Mouse (Mus musculus) adrenal gland, postnatal 14 days (tissue): ENCODE data around the gene N4bp2. TPM values are rescaled to one million over a fixed set of nuclear protein-coding genes. Genes with fewer than 3 reads are reported as not detected.
"Not testable (repeated sequence)": the region's sequence is repeated elsewhere in the genome, so short reads cannot be mapped to it uniquely, and the experiment has no call there.

Experiments
- DNase-seq: peaks from one replicate; pipeline ENCODE4 v3.0.0; 2021; ENCODE audit warnings: mixed read lengths
- long read RNA-seq, 2 experiments: library from polyadenylated mRNA; stranded (forward); transcript quantifications; one replicate each; pipeline ENCODE4 v2.0.0; 2021
- total RNA-seq: library from RNA; stranded (reverse); gene quantifications from 2 replicates; pipeline ENCODE4 v1.2.3, GENCODE M21; 2021

N4bp2 gene
- 26.2 and 27.2 TPM in 2 replicates for total RNA-seq
- long read RNA-seq, experiment 1, partial matches to known transcripts, result 1 of 2 reads
- long read RNA-seq, experiment 1, other reads (novel, unspliced or antisense), result 1 of 2 reads
- long read RNA-seq, experiment 2, result 0 reads

DNA sequence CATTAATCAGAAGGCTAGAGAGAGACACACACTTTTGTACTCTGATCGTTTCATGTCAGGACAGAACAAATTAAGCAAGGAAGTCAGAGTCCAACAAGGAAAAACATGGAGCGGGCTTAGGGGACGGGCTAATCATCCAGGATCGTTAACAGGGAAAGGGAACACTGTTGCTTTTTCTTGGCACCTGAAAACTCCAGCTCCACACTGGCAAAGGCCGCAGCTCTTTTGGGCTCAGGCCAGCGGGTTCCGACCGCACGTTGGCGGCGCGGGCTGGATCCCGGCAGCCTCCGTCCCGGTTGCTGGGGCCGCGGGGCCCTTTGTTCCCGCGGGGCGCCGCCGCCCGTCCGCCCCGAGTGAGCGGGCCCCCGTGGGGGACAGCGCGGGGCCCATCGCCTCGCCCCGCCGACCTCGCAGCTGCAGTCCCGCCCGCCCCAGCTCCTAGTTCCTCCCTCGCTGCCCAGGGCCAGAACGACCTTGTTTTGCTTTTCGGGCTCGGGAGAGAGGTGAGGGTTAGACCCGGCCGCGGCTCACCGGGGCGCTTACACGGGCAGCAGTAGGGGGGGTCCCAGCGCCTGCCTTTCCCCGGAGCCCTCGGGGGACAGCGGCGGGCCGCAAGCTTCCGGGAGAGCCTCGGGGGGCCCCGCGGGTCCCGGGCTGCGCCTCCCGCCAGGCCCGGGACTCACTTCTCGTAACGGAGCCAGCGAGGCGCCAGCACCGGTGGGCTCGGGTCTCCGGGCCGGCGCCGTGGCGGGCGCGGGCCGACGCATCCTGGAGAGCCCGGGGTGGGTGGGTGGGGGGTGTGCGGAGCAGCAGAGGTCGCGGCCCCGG, at the start of gene N4bp2:
TSS of gene N4bp2 (plus strand) at position 434 of the 828 bp plus-strand sequence.
- DNase-seq, result peak; percentile 88

DNA sequence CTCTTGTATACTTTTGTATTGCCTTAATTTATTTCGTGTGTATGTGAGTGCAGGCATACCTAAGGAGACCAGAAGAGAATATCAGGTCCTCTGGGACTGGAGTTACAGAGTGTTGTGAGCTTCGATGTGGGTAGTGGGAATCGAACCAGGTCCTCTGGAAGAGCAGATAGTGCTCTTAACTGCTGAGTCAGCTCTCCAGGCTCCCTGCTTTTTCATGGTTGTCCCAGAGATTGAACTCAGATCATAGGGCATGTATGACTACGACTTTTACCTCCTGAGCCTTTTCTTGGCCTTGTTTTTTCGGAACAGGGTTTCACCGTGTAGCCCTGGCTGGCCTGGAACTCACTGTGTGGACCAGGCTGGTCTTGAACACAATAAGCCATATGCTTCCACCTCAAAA, 48.2 kb upstream of the N4bp2 start:
- no peak for DNase-seq

DNA sequence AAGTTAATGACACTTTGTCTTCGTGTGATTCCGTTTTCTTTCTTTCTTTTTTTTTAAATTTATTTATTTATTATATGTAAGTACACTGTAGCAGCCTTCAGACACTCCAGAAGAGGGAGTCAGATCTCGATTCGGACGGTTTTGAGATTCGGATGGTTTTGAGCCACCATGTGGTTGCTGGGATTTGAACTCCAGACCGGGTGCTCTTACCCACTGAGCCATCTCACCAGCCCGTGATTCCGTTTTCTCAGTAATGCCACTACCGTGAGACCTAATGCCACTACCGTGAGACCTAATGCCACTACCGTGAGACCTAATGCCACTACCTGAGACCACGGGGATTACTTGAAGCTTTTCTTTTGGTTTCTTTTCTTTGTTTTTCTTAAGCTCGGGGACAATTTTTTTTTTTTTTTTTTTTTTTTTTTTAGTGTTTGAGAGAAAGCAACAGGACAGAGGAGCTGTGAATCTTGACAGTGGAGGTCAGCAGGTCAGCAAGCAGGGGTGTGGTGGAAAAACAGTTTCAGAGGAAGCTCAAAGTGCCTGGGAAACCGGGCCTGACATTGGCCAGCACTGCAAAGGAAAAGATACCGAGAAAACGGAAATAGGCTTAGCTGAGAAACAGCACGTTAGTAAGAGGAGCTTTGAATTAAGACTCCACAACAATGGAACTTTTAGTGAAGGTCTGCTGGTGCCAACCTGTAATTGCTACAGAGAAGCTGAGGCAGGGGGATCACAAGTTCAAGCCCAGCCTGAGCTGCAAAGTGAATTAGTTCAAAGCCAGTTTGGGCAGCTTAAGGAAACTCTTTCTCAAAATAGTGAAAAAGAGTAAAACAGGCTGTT, 46.0 kb upstream of the N4bp2 start:
- DNase-seq, result no peak

DNA sequence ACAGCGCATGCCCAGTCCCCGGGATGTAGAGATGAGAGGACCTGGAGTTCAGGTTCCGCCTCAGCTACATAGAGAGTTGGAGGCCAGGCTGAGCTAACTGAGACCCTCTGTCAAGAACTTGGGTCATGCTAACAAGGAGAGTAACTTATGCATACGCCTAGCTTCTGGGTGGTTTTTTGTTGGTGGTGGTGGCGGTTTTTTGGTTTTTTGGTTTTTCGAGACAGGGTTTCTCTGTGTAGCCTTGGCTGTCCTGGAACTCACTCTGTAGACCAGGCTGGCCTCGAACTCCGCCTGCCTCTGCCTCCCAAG, 45.5 kb upstream of the N4bp2 start:
- not testable (repeated sequence) for DNase-seq

DNA sequence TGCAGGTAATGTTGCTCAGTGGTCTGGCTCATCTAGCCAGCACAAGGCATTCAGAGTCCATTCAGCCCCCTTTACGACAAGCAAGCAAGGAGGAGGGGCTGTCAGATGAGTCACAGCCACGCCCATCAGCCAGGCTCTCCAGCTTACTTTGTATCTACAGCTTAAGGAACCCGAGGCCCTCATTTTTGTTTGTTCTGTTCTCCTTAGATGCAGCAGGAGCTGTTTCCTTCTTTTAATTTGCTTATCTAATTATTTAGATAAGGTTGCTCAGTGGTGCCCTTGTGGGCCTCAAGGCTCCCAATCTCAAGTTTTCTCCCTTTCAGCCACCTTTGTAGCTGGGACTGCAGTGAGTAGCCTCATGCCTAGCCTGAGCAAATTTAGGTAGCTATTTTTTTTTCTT, 45.0 kb upstream of the N4bp2 start:
- no peak for DNase-seq

DNA sequence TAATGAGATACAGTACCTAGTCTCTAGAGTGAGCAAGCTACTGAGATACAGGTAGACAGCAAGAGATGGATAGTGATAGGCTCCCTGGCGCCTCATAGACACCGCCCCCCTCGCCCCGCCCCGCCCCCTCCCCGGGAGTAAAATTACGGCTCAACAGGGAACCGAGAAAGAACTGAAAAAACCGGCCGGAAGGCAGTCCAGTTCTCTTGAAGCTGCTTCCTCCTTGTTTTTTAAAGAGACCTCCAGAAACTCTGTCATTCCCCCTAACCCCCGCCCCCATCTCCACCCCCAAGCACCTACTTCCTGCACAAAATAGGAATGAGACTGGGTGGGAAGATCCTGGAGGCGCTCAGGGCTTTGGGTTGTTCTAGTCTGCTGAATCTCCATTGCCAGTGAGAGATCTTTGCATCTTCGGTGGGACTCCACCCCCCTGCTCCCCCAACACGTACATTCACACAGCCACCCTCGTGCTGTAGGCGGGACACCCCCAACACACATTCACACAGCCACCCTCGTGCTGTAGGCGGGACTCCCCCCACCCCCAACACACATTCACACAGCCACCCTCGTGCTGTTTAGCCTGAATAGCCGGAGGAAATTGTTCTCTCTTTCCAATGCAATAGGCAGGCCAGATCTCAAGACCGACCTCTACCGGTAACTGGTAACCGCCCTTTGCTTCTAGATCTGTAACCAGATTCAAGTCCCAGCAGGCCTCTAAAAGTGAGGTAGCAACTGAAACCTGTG, 38.8 kb upstream of the N4bp2 start:
- peak; percentile 76 for DNase-seq

DNA sequence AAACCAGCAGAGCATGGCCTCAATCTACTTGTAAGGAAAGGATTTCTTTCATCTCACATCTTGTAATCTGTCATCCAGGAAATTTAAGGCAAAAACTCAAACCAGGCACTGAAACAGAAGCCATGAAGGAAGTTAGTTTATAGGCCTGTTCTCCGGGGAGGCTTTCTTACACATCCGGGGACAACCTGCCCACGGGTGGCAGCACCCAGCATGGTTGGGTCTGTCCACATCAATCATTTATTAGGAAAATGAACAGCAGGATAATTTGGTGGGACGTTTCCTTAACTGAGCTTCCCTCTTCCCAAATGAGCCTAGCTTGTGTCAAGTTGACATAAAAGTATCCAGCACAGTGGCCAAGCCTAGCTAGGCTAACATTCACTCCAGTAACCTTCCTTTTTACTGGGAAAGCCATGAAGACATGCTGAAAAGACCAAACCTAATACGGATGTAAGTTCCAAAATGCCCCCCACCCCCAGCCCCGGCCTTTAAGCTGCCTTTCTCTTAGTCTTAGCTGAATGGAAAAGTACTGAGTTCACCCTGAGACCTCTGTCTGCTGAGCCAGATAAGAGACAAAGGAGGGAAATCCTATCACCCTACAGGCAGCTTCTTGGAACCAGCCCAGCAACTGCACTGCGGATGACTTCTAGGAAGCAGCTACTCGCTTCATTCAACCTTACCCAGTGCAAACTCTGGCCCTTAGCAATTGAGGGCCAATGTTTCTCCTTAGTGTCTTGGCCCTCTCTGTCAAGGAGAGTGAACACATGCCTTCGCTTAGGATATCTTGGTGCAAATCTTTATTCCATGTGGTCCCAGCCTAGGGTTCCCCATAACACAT, 31.9 kb upstream of the N4bp2 start:
- peak; percentile 73 for DNase-seq

DNA sequence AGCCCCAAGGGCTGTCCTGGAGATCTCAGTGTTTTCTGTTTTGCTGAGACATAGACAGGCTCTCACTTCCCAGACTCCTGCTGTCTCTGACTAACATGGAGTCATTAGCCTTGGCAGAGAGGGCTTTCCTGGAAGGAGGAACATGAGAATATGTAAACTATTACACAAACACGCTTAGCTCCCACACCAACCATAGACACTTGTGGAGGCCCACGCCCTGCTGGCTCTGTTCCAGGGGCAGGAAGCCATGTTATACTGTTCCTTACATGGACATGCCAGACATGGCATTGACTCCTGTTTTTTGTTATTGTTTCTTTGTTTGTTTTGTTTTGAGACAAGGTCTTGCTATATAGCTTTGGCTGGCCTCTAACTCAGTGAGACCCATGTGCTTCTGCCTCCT, 27.7 kb upstream of the N4bp2 start:
- DNase-seq, result no peak

DNA sequence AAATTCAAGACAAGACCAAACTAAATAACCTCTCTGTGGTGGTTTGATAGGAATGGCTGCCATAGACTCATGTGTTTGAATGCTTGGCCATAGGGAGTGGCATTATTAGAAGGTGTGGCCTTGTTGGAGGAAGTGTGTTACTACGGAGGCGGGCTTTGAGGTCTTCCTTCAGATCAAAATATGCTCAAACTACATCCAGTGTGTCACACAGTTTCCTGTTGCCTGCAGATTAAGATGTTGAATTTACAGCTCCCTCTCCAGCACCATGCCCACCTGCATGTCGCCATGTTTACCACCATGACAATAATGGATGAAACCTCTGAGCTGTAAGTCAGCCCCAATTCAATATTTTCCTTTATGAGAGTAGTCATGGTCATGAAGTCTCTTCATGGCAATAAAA, 24.0 kb upstream of the N4bp2 start:
- DNase-seq, result no peak

DNA sequence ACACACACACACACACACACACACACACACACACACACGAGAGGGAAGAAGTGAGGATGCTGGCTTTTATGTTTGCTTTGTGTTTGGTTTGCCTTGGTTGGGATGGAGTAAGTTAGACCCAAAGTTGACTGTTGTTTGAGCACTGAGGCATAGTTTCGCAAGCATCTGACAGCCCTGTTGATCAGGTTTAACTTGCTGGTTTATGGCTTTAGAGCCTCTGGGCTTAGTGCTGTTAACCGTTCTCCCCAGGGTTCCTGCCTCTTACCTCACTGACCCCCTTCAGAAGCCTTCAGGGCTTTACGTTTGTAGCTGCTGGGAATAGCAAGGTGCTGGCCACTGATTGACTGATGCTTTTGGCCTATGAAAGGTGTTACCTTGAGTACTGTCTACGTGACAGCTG, 16.4 kb upstream of the N4bp2 start:
- DNase-seq, result no peak

DNA sequence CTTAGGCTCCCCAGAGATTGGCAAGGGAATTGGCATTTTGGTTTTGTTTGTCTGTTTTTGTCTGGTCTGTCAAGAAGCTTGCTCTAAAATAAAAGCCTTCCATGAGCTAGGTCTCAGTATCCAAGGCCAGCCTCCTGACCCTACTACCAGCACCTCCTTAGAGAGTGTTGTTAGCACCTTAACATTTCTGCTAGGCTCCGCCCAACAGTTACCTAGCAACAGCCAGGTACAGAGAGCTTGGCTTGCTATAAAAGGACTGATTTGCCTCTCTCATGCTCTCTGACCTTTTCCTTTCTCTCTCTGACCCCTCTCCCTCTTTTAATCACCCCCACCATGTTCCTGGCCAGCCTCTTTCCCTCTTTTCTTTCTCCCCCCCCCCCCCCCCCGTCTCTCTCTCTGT, 14.9 kb upstream of the N4bp2 start:
- no peak for DNase-seq

DNA sequence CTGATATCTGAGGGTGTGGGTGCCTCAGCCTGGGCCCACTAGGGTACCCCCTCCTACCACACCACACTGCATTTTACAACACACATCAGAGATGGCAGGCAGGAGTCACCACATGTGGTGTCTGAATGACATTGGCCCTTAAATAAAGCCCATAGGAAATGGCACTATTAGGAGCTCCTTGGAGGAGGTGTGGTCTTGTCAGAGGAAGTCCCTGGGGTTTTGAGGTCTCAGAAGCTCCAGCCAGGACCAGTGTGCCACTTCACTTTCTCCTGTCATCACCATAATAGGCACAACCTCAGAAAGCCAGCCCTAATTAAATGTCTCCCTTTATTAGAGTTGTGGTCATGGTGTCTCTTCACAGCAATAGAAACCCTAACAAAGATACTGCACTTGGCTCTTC, 14.4 kb upstream of the N4bp2 start:
- no peak for DNase-seq

DNA sequence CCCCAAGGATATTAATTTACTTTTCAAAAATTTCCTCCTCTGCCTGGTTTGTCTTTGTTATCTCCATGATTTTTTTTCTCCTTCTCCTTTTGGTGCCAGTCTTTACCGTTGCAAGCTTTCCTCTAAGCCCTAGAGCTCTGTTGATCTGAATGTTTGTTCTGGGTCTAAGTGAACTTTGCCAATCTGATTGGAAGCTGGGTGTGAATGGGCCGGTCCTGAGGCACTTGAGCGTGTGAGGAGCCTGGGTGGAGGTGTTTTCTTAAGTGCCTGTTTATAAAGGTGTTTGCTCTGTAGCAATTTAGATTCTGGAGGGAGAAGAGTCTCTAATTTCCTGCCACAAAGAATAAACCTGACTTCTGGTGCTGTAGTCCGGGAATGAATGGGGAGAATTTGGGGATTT, 11.3 kb upstream of the N4bp2 start:
- no peak for DNase-seq

DNA sequence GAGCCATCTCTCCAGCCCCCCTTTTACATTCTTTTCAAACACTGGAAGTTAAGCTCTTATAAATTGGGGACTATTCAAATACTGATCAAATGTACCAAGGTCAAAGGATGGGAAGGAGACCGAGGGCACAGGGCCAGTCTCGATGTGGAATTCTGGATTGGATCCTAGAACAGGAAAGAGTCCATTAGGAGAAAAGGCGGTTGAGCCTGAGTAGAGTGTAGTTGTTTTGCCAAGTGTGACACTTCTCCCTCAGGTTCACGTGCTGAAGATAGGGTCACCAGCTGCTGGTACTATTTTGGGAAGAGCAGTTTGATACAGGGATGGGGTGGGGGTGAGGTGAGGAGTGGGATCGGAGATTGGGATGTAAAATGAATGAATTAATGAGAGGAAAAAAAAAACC, 7.5 kb upstream of the N4bp2 start:
- DNase-seq, result peak; percentile 19

DNA sequence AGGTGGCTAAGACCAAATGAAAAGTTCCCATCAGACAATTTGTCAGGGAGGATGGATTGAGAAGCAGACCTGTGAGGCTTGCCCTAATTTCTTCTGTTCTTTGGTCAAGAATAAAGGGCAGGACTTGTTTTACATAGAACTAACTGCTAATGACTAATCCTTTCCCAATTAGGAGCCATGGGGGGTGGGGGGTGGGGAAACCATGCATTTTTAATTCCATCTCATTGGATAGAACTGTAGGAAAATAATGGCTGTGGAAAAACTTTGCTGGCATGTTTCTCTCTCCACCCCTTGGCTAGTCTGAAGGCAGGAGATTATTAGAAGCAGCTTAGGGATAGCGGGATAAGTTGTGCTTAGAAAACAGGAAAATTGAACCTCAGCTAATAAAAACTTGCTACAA, 6.2 kb upstream of the N4bp2 start:
- DNase-seq, result no peak

DNA sequence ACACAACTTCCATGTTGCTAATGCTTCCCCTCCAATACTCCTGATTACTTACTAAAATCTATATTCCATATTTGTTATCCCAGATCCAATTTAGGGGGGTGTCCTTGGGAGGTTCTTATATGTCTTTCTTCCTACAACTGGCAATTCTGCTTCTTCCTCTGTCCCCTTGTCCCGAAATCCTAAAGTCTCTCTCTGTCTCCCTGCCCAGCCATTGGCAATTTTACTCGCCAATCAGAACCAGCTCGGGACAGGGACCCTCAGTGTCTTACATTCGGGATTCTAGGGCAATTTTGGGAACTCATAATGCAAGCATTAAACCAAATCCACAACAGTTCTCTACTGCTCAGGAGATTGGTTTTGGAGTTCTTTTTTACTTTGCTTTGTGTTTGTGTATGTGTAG, 3.3 kb upstream of the N4bp2 start:
- DNase-seq, result no peak

DNA sequence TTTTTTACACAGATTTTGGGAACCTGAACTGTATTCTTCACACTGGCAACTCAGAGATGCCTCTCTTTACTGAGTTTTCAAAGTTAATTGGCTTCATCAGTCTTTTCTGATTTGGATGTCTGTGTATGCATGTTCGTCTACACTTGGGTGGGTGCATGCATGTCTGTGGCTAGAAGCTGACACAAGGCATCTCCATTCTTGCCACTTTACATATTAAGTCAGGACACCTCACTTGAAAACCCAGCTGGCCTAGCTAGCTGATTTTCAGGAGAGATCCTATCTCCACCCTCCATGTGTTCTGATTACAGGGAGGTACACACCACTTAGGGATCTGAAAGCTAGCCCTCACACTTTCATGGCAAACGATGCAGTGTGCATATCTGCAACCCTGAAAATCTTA, 2.7 kb upstream of the N4bp2 start:
- DNase-seq, result no peak

DNA sequence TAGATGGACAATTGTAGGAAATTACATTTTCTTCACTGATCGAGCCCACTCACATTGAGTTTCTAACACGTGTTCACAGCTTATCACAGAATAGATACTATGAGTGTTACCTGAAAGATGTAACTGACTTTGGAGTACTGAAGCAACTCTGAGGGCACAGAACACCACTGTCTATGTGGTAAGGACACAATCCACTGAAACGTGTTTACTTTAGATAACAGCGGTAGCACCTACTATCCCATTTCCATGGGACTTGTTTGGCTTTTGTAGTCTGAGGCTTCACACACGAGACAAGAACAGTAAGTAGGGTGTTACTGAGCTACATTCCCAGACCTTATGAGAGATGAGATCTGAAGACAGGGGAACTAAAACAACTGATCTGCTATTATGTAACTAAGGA, 2.3 kb upstream of the N4bp2 start:
- no peak for DNase-seq

DNA sequence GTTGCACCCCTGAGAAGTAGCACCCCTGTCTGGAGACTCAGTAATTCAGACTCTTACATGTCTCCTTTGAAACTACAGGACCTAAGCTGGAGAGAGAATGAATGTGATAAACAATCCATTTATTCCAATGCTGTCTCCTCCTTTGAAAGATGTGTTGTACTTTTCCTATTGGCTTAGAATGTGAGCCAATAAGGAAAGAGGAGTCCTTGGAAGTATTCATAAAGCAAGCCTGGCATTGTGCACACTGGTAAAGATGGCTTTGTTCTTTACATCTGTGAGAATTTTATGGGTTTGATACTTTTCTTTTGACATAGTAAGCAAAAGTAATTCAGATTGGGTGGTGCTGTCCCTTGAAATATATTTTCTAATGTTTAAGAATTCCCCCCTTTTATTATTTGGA, 1.4 kb upstream of the N4bp2 start:
- DNase-seq, result no peak

DNA sequence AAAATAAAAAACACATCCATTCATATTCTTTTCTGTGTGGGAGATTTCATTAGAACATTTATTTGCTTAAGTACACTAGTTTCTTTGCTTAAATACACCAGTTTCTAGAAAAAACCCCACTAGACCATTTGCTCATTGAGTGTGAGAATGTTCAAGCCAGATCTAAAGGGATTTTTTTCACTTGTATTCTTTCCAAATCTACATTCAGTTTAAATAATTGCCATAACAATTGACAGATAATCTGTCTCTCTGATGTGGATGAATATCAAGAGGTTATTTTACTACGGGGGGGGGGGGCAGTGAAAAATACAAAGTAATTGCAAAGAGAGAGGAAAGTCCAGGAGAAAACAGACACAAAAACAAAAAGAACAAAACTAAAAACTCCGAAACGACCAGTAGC, 635 bp upstream of the N4bp2 start:
- no peak for DNase-seq

DNA sequence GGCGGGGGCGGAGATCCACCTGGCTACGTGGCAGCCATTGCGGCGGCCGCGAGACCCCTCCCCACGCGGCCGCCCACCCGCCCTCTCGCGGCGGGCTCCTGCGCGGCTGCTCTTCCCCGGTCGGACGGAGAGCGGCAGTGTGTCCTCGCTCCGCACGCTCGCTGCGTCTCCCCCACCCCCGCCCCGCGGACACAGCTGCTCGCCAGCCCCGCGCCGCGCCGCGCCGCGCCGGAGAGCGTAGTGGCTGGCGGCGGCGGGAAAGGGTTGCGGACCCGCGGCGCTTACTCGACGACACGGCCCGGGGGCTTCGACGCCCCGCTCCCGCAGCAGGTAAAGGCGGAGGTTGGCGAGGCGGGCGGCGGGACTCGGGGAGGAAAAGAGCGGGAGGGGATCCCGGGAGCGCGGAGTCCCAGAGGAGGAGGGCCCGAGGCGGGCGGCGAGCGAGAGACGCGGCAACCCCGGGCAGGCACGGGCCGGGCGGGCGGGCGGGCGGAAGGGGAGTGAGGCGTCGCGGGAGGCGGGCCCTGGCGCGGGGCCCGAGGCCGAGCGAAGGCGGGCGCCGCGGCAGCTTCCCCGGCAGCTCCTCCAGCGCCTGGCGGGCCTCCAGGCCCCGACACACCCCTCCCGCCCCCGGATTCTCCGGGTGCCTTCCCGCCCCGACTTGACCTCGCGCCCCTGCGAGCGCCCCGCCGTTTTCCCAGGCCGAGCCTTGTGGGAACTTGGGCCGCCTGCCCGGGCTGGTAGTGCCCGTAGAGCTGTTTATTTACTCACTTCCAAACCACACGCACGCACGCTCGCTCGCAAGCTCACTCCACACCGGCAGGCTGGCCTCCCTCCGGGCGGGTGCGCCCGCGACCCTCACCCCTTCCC, 830 bp downstream of the N4bp2 start:
- peak; percentile 92 for DNase-seq
